Mouse (Mus musculus): ENCODE measurements around the gene Arntl. TPM values are rescaled to one million over a fixed set of nuclear protein-coding genes. Genes with fewer than 3 reads are reported as not detected.

Gene Arntl
- 1 to 10 TPM; 8.6 to 9.6 TPM for total RNA-seq (2021)
- long read RNA-seq, experiment 1, partial matches to known transcripts, result 1 of 16 reads
- long read RNA-seq, experiment 1, other reads (novel, unspliced or antisense), result 11 of 16 reads
- long read RNA-seq, experiment 2, transcript Arntl-201 (20 exons, 2,908 nt), result major isoform, 6 of 13 reads
- long read RNA-seq, experiment 2, partial matches to known transcripts, result 0 of 13 reads
- long read RNA-seq, experiment 2, other reads (novel, unspliced or antisense), result 7 of 13 reads

DNA sequence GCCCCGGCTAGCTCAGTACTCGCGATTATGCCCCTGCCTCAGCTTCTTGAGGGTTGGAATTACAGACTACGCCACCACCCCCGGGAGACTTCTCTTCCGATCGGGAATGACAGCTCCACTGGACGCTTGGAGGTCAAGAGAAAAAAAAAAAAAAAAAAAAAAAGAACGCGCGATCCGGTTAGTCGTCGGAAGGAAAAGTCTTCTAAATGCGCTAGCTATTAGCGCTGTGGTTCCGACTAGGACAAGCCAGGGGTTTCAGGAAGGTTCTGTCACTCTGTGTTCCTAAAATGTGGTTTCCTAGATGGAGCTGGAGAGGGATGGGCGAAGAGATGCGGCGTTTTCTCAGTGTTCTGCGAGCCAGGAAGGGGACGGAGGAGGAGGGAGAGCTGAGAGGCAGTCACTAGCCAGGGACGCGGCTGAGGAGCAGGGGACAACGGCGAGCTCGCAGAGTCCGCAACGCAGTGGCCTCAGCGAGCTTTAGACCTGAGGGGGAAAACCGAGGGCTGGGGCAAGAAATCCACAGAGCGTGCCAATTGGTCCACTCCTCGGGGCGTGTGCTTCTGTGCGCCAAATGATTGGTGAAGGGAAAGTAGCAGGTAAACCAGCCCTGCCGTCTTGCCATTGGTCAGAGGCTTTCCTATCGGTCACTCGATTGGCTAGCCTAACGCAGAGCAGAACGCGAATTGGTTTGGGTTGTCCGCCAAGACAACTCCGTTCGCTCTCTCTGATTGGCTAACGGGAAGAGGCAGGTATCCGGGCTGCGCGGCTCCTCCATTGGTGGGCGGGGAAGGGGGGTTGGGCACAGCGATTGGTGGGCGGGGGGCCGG, at the start of gene Arntl:
Gene Arntl (plus strand): TSS at position 822 of the 827 bp plus-strand sequence.
- DNase-seq, result peak; percentile 92 to 94
- intact Hi-C loops (cut with DNase I), result loop anchor here (5.0 kb wide), 1 partner anchor 60 kb away; no protein-coding TSS in a partner anchor

DNA sequence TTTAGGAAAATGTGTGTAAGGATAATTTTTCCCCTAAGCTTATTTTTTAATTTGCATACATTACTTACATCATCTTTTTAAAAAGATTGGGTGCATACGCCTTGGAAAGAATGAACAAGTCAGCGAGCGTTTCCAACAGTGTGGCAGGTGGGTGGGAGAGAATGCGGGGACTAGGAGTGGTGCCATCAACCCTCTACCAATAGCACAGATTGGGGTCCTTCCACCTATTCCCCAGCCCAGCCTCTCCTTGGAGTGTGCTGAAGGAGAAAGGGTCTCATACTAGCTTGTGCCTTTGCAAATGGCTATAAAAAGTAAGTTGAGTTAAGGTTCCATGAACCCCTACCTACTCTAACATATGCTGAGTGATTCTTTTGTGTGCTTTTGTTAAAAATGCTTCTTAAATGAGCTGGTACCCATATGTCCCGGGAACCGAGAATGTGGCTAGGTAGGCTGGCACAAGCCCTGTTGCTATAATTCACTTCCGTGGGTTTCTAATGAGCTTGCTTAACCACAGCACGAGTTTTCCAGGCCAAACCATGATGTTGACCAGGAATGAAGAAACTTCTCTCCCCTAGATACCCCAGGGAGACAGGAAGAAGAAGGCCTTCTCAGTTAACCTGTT, 46.1 kb upstream of the Arntl start:
- no peak for DNase-seq
- intact Hi-C loops (cut with DNase I), result no loop called here

DNA sequence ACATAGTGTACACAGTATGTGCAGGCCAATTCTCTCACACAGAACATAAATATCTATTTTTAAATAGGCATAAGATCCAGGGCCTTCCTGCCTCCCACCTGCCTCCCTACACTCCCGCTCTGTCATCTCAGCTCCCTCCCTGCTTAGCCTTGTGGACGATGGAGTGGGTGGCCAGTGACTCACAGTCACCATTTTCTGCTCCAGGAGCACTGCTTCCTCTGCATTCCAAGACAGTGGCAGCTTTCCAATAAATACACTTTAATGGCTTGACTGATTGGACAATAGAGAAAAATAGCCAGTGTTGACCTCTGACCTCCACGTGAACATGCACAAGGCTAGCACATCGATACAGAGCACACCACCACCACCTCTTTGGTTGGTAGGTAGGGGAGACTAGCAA, 42.5 kb upstream of the Arntl start:
- DNase-seq, result no peak
- intact Hi-C loops (cut with DNase I), result no loop called here

DNA sequence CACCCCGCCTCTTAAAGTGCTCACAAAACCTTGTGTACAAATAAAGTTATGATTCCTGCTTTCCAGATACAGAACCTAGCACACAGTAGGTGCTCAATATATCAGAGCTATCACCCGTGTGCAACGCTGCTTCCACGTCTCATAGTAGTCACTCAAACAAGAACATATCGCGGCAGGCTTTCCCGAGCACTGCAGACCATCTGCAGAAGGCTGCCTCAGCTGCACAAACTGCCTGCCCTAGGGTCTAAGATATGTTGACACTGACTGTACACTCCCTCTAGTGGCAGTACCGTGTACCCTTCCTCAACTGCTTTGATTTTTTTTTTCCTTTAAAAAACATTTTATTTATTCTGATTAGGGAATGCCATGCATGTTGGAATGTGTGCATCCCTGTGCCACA, 40.2 kb upstream of the Arntl start:
- intact Hi-C loops (cut with DNase I), result loop anchor here (1.0 kb wide), 1 partner anchor 24 kb away; no protein-coding TSS in a partner anchor
- peak; percentile 29 to 39 for DNase-seq

- DNase-seq, result no peak
- intact Hi-C loops (cut with DNase I), result no loop called here
Observed at GRCm38 (mm10) chr7:113168609-113169008, 38.7 kb upstream of the Arntl start.

- no peak for DNase-seq
- intact Hi-C loops (cut with DNase I), result no loop called here
Observed at GRCm38 (mm10) chr7:113172425-113172824, 34.8 kb upstream of the Arntl start.

- intact Hi-C loops (cut with DNase I), result no loop called here
- DNase-seq, result no peak
Observed at GRCm38 (mm10) chr7:113175481-113175880, 31.8 kb upstream of the Arntl start.

DNA sequence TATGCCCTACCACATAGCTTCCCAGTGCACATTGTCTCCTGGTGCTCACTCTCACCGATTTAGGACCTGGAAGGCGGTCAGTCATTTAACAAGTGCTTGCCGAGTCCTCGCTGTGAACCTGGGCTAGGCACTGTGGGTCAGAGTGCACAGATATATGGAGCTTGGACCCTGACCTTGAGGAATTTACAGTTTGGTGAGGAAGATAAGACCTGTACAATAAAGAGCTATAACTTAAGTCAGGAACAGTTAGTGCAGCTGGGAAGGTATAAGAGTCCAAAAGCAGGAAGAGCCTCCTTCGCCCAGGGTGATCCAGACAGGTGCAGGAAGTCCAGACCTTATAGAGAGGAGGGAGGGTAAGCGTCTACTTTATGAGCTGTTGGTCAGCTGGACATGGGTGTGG, 29.2 kb upstream of the Arntl start:
- no peak for DNase-seq
- intact Hi-C loops (cut with DNase I), result no loop called here

DNA sequence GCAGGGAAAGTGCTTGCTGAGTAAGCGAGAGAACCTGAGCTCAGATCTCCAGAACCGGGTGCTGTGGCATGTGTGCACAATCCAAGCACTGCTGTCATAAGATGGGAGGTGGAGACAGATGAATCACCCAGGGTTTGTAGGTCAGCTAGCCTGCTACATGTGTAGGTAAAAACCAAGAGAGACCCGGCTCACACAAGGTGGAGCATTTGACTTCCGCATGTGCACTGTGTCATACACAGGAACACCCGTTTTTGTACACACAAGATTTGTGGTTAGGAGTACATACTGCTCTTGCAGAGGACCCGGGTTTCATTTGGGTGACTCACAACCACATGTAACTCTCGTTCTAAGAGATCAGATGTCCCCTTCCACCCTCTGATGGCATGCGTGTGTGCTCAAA, 23.5 kb upstream of the Arntl start:
- DNase-seq, result no peak

GRCm38 (mm10) chr7:113185056-113185455, 22.2 kb upstream of the Arntl start:
- DNase-seq, result no peak
- intact Hi-C loops (cut with DNase I), result no loop called here

More for the DNA sequence above, 23.5 kb upstream of the Arntl start:
- intact Hi-C loops (cut with DNase I), result no loop called here

- peak in 1 of 2 experiments; percentile 18 for DNase-seq
- intact Hi-C loops (cut with DNase I), result no loop called here
Observed at GRCm38 (mm10) chr7:113186041-113186800, 21.0 kb upstream of the Arntl start.

DNA sequence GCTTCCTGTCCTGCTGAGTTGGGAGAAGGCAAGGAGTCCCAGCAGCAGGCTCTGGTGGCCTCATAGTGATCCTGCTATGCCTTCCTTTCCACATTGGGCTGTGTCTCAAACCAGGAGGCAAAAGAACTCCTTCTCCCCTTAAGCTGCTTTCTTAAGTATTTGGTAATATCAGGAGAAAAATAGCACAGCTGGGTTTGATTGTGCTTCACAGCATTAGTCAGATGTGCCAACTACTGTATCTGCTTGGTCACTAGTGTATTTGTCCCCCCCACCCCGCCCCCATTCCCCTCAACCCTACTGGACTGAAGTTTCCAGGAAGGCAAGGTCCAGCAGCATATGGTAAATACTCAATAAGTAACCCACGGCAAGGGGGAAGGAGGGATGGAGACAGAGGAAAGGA, 19.2 kb upstream of the Arntl start:
- intact Hi-C loops (cut with DNase I), result no loop called here
- no peak for DNase-seq

GRCm38 (mm10) chr7:113188566-113188965, 18.7 kb upstream of the Arntl start:
- intact Hi-C loops (cut with DNase I), result no loop called here
- DNase-seq, result no peak

DNA sequence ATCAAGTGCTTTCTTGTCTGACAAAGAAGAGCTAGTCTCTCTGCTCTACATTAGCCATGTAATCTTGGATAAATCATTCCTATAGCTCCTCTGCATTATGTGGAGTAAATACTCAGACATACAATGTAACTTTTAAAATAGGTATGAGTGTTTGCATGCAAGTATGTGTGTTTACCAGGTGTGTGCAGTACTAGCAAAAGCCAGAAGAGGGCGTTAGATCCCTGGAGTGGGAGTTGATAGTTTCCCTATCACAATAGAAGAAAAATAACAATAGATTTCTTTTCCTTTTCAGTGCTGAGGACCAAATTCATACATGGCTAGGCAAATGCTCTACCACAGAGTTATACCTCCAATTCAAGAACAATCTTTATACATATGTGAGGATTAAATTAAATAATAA, 15.5 kb upstream of the Arntl start:
- no peak for DNase-seq
- intact Hi-C loops (cut with DNase I), result no loop called here

GRCm38 (mm10) chr7:113192714-113193365, 14.4 kb upstream of the Arntl start:
- intact Hi-C loops (cut with DNase I), result no loop called here
- no peak for DNase-seq

GRCm38 (mm10) chr7:113193872-113194271, 13.4 kb upstream of the Arntl start:
- intact Hi-C loops (cut with DNase I), result no loop called here

DNA sequence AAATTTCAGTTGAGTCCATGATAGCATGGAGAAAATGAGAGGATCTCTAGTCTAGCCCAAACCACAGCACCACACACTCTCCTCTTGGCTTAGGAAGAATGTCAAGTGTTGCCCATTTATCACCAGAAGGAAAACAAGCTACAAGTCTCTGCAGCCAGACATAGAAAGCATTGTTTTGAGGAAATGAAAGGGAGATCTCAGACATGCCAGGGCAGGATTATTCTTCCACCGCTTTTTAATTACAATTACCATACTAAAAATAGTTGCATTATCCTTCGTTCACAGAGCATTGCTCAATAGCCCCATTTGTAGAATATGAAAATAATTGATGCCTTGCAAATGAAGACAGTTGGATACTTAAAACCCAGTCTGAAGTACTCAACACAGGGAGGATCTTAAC, 12.0 kb upstream of the Arntl start:
- DNase-seq, result no peak
- intact Hi-C loops (cut with DNase I), result no loop called here

More at GRCm38 (mm10) chr7:113193872-113194271, 13.4 kb upstream of the Arntl start:
- DNase-seq, result no peak

DNA sequence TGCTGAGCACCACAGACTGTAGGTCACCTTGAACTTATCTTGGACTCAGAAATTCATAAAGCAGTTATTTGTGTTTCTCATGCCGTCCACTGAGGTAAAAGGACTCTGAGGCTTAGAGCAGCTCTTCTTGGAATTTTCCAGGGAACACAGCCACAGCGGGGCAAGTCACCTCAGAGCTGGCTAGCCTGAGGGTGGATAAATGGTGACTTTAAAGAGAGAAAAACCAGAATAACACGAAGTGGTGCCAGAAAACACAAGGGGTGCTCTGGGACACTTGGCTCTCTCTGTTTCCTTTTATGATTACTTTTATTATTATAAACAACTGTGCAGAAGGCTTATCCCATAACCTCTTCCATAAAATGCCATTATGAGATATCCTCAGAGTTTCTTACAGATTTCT, 11.1 kb upstream of the Arntl start:
- intact Hi-C loops (cut with DNase I), result no loop called here
- DNase-seq, result no peak

GRCm38 (mm10) chr7:113197161-113197775, 10.0 kb upstream of the Arntl start:
- intact Hi-C loops (cut with DNase I), result no loop called here
- DNase-seq, result no peak

GRCm38 (mm10) chr7:113201584-113201983, 5.7 kb upstream of the Arntl start:
- intact Hi-C loops (cut with DNase I), result no loop called here
- DNase-seq, result peak in 1 of 2 experiments; percentile 40
